Comparison of ENCODE assay signal across 16 mouse cellular contexts in the genomic region with DNA sequence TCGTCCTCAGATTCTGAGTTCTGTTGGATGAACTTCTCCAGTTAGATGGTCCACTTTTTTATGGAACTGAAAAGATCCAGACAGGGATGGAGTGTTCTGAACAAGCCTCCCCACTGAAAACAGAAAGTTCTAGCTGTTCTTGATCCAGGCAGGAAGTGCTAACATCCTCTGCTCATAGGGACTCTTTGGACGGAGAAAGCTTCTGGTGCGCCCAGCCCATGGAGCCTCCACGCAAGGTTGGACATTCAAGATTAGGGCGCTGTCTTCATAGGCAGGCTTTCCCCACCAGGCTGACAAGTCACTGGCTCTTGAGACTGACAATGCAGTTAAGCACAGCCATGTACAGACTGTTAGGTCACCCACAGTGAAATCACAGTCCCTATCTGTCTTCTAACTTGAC.
"Had no signal": no experiment of that assay in that cellular context is flagged by ENCODE, and none has a peak within 500 bp of the region (broad histone marks: within the 10 kb centered on the region; RNA-seq: fewer than 3 reads in every experiment).

No protein-coding gene starts in this region.

- H3K9me3 ChIP-seq: neural tube, embryonic 13.5 days; neural tube, embryonic 15.5 days; stomach, embryonic 15.5 days had no signal

- H3K36me3 ChIP-seq: stomach, embryonic 15.5 days had no signal

- H3K4me1 ChIP-seq: neural tube, embryonic 15.5 days; stomach, embryonic 15.5 days had no signal

- H3K27me3 ChIP-seq: neural tube, embryonic 13.5 days; neural tube, embryonic 15.5 days; stomach, embryonic 15.5 days had no signal

- H3K27ac ChIP-seq: neural tube, embryonic 13.5 days; neural tube, embryonic 15.5 days; stomach, embryonic 15.5 days; stomach, postnatal 0 days had no signal

- DNase-seq: retina, postnatal 1 day; right cerebral cortex, adult 18-20 months; right cerebral cortex, postnatal 14 days; right cerebral cortex, postnatal 25 days; right cerebral cortex, postnatal 4 days; spleen, adult 18-20 months; thymus, adult 18-20 months; thymus, adult 2 months; thymus, postnatal 14 days; thymus, postnatal 25 days; thymus, postnatal 36 days; thymus, postnatal 4 days had no signal

- H3K4me3 ChIP-seq: neural tube, embryonic 13.5 days; neural tube, embryonic 15.5 days; stomach, embryonic 15.5 days had no signal
